ENCODE assay signal across 39 mouse cellular contexts in genomic region chr7:3228881-3229280, GRCm38 (mm10). TPM values are rescaled to one million over a fixed set of nuclear protein-coding genes. Genes with fewer than 3 reads are reported as not detected.
"Had no signal": no experiment of that assay in that cellular context is flagged by ENCODE, and none has a peak within 500 bp of the region (broad histone marks: within the 10 kb centered on the region; RNA-seq: fewer than 3 reads in every experiment).

No protein-coding gene starts in this region.

- H3K4me3 ChIP-seq: embryonic facial prominence, embryonic 10.5 days; embryonic facial prominence, embryonic 12.5 days; embryonic facial prominence, embryonic 13.5 days; embryonic facial prominence, embryonic 15.5 days; erythroblast, embryonic 14.5 days; forebrain, embryonic 10.5 days; forebrain, embryonic 12.5 days; forebrain, embryonic 13.5 days; forebrain, embryonic 15.5 days; gastrocnemius, adult 2 months; heart, adult 2 months had no signal

- DNase-seq: cerebellum, adult 2 months; cerebellum, adult 8-10 months; cerebellum, adult 9-10 months; cerebellum, adult 9-11 months; cerebellum, postnatal 10 days; cerebellum, postnatal 14 days; cerebellum, postnatal 25 days; cerebellum, postnatal 36 days; embryo, embryonic 11 days; forebrain, postnatal 0 days; gastrocnemius, adult 2 months; gastrocnemius, postnatal 10 days; gastrocnemius, postnatal 14 days; gastrocnemius, postnatal 25 days; gastrocnemius, postnatal 36 days; heart, adult 11 months; heart, adult 18-20 months; heart, adult 2 months had no signal

- ATAC-seq: forebrain, embryonic 13.5 days; forebrain, embryonic 14.5 days; forebrain, embryonic 15.5 days; forebrain, embryonic 16.5 days; forebrain, postnatal 0 days had no signal

- H3K4me2 ChIP-seq: embryonic facial prominence, embryonic 12.5 days; embryonic facial prominence, embryonic 13.5 days; embryonic facial prominence, embryonic 15.5 days; forebrain, embryonic 12.5 days; forebrain, embryonic 13.5 days; forebrain, embryonic 15.5 days had no signal

- H3K36me3 ChIP-seq: embryonic facial prominence, embryonic 10.5 days; embryonic facial prominence, embryonic 12.5 days; embryonic facial prominence, embryonic 13.5 days; embryonic facial prominence, embryonic 15.5 days; forebrain, embryonic 10.5 days; forebrain, embryonic 12.5 days; forebrain, embryonic 15.5 days had no signal

- H3K9me3 ChIP-seq: embryonic facial prominence, embryonic 12.5 days; embryonic facial prominence, embryonic 13.5 days; embryonic facial prominence, embryonic 15.5 days; forebrain, embryonic 12.5 days; forebrain, embryonic 13.5 days; forebrain, embryonic 15.5 days had no signal

- H3K9ac ChIP-seq: embryonic facial prominence, embryonic 12.5 days; embryonic facial prominence, embryonic 13.5 days; embryonic facial prominence, embryonic 15.5 days; forebrain, embryonic 12.5 days; forebrain, embryonic 13.5 days; forebrain, embryonic 15.5 days; forebrain, postnatal 0 days had no signal

- H3K4me1 ChIP-seq: embryonic facial prominence, embryonic 10.5 days; embryonic facial prominence, embryonic 12.5 days; embryonic facial prominence, embryonic 13.5 days; embryonic facial prominence, embryonic 15.5 days; forebrain, embryonic 10.5 days; forebrain, embryonic 12.5 days; forebrain, embryonic 13.5 days; forebrain, embryonic 15.5 days had no signal

- H3K27ac ChIP-seq: embryonic facial prominence, embryonic 10.5 days; embryonic facial prominence, embryonic 12.5 days; embryonic facial prominence, embryonic 13.5 days; embryonic facial prominence, embryonic 15.5 days; forebrain, embryonic 10.5 days; forebrain, embryonic 12.5 days; forebrain, embryonic 13.5 days; forebrain, embryonic 15.5 days; gastrocnemius, adult 2 months; heart, adult 2 months had no signal

- H3K27me3 ChIP-seq: embryonic facial prominence, embryonic 12.5 days; embryonic facial prominence, embryonic 13.5 days; embryonic facial prominence, embryonic 15.5 days; forebrain, embryonic 12.5 days; forebrain, embryonic 13.5 days; forebrain, embryonic 15.5 days had no signal

RNA-seq across cellular contexts. Expression of gene Nlrp12, which starts 20.7 kb away (rescaled TPM):
- total RNA-seq: forebrain, postnatal 0 days; gastrocnemius, adult 18-20 months; gastrocnemius, adult 2 months; gastrocnemius, adult 8-10 months; gastrocnemius, postnatal 14 days; gastrocnemius, postnatal 25 days; gastrocnemius, postnatal 36 days; gastrocnemius, postnatal 4 days; heart, adult 18-20 months had no signal
- polyA plus RNA-seq: cerebellum, adult 2 months; embryonic facial prominence, embryonic 11.5 days; embryonic facial prominence, embryonic 13.5 days; embryonic facial prominence, embryonic 15.5 days; erythroblast, embryonic 14.5 days; forebrain, embryonic 10.5 days; forebrain, embryonic 11.5 days; forebrain, embryonic 12.5 days; forebrain, embryonic 13.5 days; forebrain, embryonic 14.5 days; forebrain, embryonic 15.5 days; forebrain, embryonic 16.5 days had no signal

RNA-seq across cellular contexts. Expression of gene AU018091, which starts 59.9 kb away (rescaled TPM):
- total RNA-seq: common myeloid progenitor, adult 5-6 weeks; forebrain, postnatal 0 days; gastrocnemius, adult 18-20 months; gastrocnemius, adult 2 months; gastrocnemius, adult 8-10 months; gastrocnemius, postnatal 10 days; gastrocnemius, postnatal 14 days; gastrocnemius, postnatal 25 days; gastrocnemius, postnatal 36 days; gastrocnemius, postnatal 4 days; granulocyte monocyte progenitor cell, adult 5-6 weeks; heart, adult 18-20 months; heart, adult 2 months had no signal
- polyA plus RNA-seq: cerebellum, adult 2 months; cortical plate, adult 2 months; erythroblast, embryonic 14.5 days; forebrain, embryonic 13.5 days; forebrain, embryonic 14.5 days; forebrain, embryonic 15.5 days; forebrain, embryonic 16.5 days; forebrain, postnatal 0 days; frontal cortex, adult 2 months; gonadal fat pad, adult 2 months; heart, adult 2 months had no signal

RNA-seq across cellular contexts. Expression of gene Myadm, which starts 60.0 kb away (rescaled TPM):
- polyA plus RNA-seq: erythroblast, embryonic 14.5 days had no signal
